Mouse (Mus musculus): ENCODE data around the gene Mtrf1. TPM values are rescaled to one million over a fixed set of nuclear protein-coding genes. Genes with fewer than 3 reads are reported as not detected.
"Not testable (repeated sequence)": the region's sequence is repeated elsewhere in the genome, so short reads cannot be mapped to it uniquely, and the experiment has no call there.

The Mtrf1 gene
- polyA plus RNA-seq, 1 experiment from 2014 or later: 12.8 TPM

DNA sequence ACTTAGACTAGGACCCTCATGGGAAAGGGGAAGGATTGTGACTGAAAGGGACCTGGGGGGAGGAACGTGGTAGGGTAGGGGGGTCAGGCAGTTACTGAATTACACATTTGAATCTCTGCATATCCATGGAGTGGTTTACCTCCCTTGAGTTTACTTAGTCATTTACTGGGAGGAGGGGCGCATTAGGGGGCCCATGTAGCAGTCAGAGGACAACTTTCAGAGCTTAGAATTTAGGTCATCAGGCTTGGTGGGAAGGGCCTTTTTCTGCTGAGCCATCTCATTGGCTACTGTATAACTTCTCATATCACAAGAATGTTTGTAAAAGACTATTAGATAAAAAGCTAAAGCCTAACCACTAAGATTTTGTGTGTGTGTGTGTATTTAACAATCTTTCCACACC is 13.1 kb downstream of the Mtrf1 start:
- no peak for ATAC-seq (ENCODE audit: low FRiP score)
- Histone ChIP-seq H3K27ac (replicated peaks) (no peak overlapping the region), H3K27me3 (replicated peaks) (no peaks in the 10 kb centered on the region), H3K4me3 (replicated peaks) (no peak overlapping the region), H3K4me2 (no peak overlapping the region), H3K36me3 (peaks cover 27% of the 10 kb centered on the region), H3K9ac (replicated peaks) (no peak overlapping the region), H3K4me1 (no peaks in the 10 kb centered on the region), H3K9me3 (replicated peaks) (no peaks in the 10 kb centered on the region)
- WGBS: 78% methylated on average over 2 of the region's 2 CpGs

DNA sequence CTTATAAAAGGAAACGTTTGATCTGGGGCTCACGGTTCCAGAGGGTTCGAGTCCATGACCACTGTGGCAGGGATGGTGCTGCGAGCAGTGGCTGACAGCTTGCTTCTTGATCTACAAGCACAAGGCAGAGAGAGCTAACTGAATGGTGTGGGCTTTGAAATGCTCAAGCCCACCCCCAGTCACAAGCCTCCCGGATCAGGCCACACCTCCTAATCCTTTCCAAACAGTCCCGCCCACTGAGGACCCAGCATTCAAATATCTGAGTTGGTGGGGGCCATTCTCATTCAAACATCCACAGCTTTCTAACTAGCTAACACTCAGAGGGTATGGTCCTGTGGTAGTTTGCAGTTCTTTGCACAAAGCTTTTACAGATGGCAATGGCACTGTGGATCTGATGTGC is 15.5 kb downstream of the Mtrf1 start:
- no peaks in the 10 kb centered on the region for H3K9me3 ChIP-seq (replicated peaks)
- no peaks in the 10 kb centered on the region for H3K4me1 ChIP-seq
- no peak overlapping the region for H3K4me2 ChIP-seq
- 88% methylated on average over 6 of the region's 6 CpGs for WGBS
- H3K27me3 ChIP-seq (replicated peaks): no peaks in the 10 kb centered on the region
- H3K9ac ChIP-seq (replicated peaks): no peak overlapping the region
- peaks cover 33% of the 10 kb centered on the region for H3K36me3 ChIP-seq
- no peak for ATAC-seq (ENCODE audit: low FRiP score)
- no peak overlapping the region for H3K4me3 ChIP-seq (replicated peaks)
- no peak overlapping the region for H3K27ac ChIP-seq (replicated peaks)

DNA sequence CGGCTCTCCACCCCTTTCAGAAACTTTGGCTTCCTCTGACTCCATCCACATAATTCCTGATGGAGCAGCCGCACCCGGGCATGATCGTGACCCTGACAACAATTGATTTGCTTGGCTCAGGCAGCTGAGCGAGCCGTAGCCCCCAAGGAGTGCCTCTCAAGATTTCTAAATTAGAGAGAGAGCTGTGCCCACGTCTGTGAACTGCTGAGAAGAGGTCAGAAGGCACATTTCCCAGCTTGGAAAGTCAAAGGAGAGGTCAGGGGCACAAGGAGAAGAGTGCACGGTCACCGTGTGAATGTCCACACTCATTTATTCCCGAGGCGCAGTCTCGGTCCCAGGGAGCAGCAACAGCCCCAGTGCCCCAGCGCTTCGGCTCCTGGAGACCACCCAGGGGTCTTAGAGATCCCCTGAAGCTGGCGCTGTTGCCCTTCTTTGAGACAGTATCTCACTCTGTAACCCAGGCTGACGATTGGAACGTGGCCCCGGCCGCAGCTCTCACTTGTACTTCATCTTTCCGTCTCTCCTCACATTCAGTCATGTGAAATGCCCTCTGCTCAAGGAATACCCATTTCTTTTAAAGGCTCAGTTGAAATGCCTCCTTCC is 22.6 kb downstream of the Mtrf1 start:
- H3K27ac ChIP-seq (replicated peaks): no peak overlapping the region
- H3K4me1 ChIP-seq: 0 out of 2 replicates have a peak, but pooled peaks cover 4% of the 10 kb centered on the region
- H3K27me3 ChIP-seq (replicated peaks): no peaks in the 10 kb centered on the region
- peaks cover 27% of the 10 kb centered on the region for H3K36me3 ChIP-seq
- WGBS: 29% methylated on average over 20 of the region's 20 CpGs
- no peaks in the 10 kb centered on the region for H3K9me3 ChIP-seq (replicated peaks)
- no peak overlapping the region; the same call in 1 of the 2 replicates for H3K4me2 ChIP-seq
- no peak for ATAC-seq (ENCODE audit: low FRiP score)
- H3K9ac ChIP-seq (replicated peaks): no peak overlapping the region
- H3K4me3 ChIP-seq (replicated peaks): no peak overlapping the region

DNA sequence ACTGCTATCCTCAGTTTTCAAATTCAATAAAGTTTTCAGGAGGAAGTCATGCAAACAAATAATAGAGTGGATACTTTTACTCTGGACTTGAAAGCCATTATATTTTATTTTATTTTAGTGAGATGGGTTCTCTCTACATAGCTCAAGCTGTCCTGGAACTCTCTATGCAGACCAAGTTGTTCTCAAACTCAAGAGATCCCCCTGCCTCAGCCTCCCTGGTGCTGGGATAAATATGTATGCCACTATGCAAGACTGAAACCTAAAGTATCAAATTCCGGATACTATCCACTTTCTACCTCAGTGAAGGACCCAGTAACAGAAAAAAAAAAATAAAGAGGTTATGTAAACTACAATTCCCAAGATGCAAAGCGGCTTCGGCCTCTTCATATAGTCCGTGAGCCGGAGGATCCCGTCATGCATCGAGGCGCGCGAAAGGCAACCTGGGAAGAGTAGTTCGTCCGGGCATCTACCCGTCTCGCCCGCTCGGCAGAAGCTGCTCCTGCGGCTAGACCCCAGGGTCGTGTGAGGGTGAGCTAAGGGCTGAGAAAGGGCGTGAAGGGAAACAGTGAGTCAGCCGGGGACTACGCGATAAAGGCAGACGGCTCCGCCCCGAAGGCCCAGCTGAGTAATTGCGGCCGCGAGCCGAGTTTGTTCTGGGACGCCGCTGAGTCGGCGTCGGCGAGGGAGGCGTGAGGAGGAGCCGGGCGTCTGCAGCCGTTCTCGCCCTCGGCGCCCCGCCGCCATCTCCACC is 28.6 kb downstream of the Mtrf1 start, which contains the start of gene Kbtbd7:
TSS of gene Kbtbd7 (plus strand) at position 533 of the 751 bp plus-strand sequence.
- WGBS: under 1% methylated on average over 43 of the region's 44 CpGs
- Histone ChIP-seq H3K9ac (replicated peaks) (peak within 1 kb of the TSS; percentile 61), H3K4me2 (peak within 1 kb of the TSS; percentile 57), H3K9me3 (replicated peaks) (no peaks in the 10 kb centered on the region), H3K4me1 (peaks cover 13% of the 10 kb centered on the region; the same call in 1 of the 2 replicates), H3K36me3 (peaks cover 12% of the 10 kb centered on the region), H3K27ac (replicated peaks) (peak within 1 kb of the TSS; percentile 90), H3K27me3 (replicated peaks) (no peaks in the 10 kb centered on the region), H3K4me3 (replicated peaks) (peak within 1 kb of the TSS; percentile 62)
- peak; percentile 99 for ATAC-seq (ENCODE audit: low FRiP score)

DNA sequence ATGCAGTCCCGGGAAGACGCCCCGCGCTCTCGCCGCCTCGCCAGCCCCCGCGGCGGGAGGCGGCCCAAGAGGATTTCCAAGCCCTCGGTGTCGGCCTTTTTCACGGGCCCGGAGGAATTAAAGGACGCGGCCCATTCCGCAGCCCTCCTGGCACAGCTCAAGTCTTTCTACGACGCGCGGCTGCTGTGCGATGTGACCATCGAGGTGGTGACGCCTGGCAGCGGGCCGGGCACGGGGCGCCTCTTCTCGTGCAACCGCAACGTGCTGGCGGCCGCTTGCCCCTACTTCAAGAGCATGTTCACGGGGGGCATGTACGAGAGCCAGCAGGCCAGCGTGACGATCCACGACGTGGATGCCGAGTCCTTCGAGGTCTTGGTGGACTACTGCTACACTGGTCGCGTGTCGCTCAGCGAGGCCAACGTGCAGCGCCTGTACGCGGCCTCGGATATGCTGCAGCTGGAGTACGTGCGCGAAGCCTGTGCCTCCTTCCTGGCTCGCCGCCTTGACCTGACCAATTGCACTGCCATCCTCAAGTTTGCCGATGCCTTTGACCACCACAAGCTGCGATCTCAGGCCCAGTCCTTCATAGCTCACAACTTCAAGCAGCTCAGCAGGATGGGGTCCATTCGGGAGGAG is 29.3 kb downstream of the Mtrf1 start:
- Histone ChIP-seq H3K4me3 (replicated peaks) (peak overlapping the region; percentile 62), H3K27ac (replicated peaks) (peak overlapping the region; percentile 90), H3K36me3 (peaks cover 12% of the 10 kb centered on the region), H3K4me1 (peaks cover 13% of the 10 kb centered on the region; the same call in 1 of the 2 replicates), H3K4me2 (peak overlapping the region; percentile 57), H3K9ac (replicated peaks) (peak overlapping the region; percentile 61)
- H3K9me3 ChIP-seq (replicated peaks); H3K27me3 ChIP-seq (replicated peaks): not testable (repeated sequence)
- 56% methylated on average over 12 of the region's 59 CpGs for WGBS
- peak; percentile 63 for ATAC-seq (ENCODE audit: low FRiP score)

DNA sequence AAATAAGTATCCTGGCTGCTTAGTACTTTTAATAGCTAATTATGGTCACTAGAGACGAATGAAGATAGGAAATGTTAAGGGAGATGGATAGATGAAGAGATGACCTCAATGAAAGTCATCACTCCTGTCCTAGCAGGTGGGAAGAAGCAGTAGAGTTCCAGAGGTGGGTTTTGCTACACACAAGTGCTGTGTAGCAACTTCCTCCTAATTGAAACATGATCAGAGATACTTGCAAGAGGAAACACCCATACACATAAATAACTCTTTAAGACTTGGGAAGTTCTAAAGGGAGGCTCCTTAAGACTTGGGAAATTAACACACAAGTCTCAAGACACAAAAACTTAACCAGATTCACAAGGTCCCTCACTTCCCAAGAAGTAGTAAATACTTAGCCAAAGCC is 36.5 kb downstream of the Mtrf1 start:
- no peak overlapping the region for H3K4me2 ChIP-seq
- H3K27ac ChIP-seq (replicated peaks): no peak overlapping the region
- no peaks in the 10 kb centered on the region for H3K36me3 ChIP-seq
- WGBS: 89% methylated on average over 1 of the region's 1 CpGs
- H3K9ac ChIP-seq (replicated peaks): no peak overlapping the region
- H3K4me3 ChIP-seq (replicated peaks): no peak overlapping the region
- no peak for ATAC-seq (ENCODE audit: low FRiP score)
- no peaks in the 10 kb centered on the region for H3K27me3 ChIP-seq (replicated peaks)
- H3K9me3 ChIP-seq (replicated peaks): no peaks in the 10 kb centered on the region
- no peaks in the 10 kb centered on the region for H3K4me1 ChIP-seq

DNA sequence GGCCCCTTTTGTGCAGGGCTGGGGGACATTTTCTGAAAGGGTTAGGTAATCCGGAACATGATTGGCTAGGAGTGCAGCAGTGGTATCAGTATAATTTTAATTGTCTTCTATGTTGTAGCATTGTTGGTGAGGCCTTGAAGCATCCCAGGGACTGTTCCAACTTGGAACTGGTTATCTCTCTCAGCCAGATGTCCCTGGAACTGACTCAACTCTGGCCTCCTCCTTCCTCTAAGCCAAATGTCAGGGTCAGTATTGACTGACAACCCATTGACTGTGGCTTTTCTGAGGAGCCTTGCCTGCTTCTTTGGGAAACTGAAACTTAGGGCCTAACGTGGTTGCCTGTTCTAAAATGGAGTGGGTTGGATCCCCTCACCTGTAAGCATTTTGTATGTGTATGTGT is 43.1 kb downstream of the Mtrf1 start:
- ATAC-seq (ENCODE audit: low FRiP score): no peak
- no peak overlapping the region for H3K9ac ChIP-seq (replicated peaks)
- WGBS: 89% methylated on average over 2 of the region's 2 CpGs

DNA sequence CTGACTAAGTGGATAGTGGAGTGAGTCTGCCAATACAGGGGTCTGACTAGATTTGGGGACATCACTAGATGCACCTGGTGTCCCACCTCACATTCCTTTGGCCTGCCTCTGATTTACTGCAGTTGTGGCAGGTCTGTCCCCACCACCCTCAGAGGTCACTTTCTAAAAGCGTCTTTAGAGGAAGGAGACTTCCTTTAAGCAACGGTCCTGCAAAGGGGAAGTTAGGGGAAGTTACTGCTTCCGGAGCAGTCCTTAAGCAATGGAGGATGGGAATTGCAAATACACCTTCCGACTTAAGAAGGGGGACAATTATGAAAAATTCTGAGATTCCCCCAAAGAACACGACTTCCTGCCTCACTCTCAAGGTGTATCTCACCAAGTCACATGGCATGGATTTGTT is 43.9 kb downstream of the Mtrf1 start:
- no peak for ATAC-seq (ENCODE audit: low FRiP score)
- H3K4me1 ChIP-seq: peaks cover 12% of the 10 kb centered on the region
- WGBS: 81% methylated on average over 5 of the region's 5 CpGs

More for the DNA sequence above, 43.1 kb downstream of the Mtrf1 start:
- H3K4me2 ChIP-seq: no peak overlapping the region
- no peaks in the 10 kb centered on the region for H3K36me3 ChIP-seq
- no peak overlapping the region for H3K27ac ChIP-seq (replicated peaks)
- peaks cover 8% of the 10 kb centered on the region for H3K4me1 ChIP-seq
- no peaks in the 10 kb centered on the region for H3K9me3 ChIP-seq (replicated peaks)
- H3K4me3 ChIP-seq (replicated peaks): no peak overlapping the region
- no peaks in the 10 kb centered on the region for H3K27me3 ChIP-seq (replicated peaks)

DNA sequence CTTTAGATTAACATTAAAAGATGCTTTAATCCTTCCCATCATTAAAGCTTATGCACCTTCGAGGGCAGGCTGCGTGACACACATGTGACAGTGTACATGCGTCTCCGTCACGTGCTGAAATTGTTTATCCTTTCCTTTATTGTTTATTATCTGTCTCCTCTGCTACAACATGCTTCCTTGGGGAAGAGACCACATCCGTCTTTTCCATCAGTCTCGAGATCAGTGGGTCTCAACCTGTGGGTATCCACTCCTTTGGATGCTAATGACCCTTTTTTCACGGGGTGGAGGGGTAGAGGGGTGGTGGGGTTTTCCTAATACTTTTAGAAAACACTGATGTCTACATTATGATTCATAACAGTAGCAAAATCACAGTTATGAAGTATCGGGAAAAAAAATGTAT is 47.0 kb downstream of the Mtrf1 start:
- H3K4me2 ChIP-seq: peak overlapping the region; percentile 53
- peak overlapping the region; percentile 26; the same call in 1 of the 2 replicates for H3K4me3 ChIP-seq (replicated peaks)

More for the DNA sequence above, 43.9 kb downstream of the Mtrf1 start:
- Histone ChIP-seq H3K9me3 (replicated peaks) (no peaks in the 10 kb centered on the region), H3K9ac (replicated peaks) (no peak overlapping the region), H3K4me3 (replicated peaks) (no peak overlapping the region), H3K27ac (replicated peaks) (no peak overlapping the region), H3K36me3 (no peaks in the 10 kb centered on the region), H3K27me3 (replicated peaks) (no peaks in the 10 kb centered on the region), H3K4me2 (no peak overlapping the region)

DNA sequence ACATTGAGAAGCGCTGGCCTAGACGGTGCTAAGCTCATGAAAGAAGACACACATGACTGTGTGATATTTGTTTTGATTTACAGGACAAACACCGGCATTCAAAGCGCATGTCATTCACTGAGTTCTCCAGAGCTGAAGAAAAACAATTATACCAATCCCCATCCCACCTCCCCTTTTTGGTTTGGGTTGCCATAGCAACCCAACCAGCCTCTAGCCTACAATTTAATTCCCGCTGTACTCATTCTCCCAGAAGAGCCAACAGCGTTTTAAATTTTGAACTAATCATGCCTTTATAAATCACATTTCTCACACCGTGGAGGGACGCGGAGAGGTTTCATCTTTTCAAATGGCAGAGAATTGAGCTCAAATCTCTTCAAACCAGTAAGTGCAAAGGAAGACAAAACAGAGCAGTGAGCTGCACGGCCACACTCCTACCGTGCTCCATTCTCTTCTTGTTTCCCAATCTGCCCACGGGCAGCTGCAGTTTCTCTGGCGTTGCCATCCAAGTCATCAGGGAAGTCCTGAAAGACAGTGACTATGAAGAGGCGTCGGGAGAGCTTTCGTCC is 47.6 kb downstream of the Mtrf1 start:
- H3K27ac ChIP-seq (replicated peaks): peak overlapping the region; percentile 80
- H3K36me3 ChIP-seq: no peaks in the 10 kb centered on the region
- H3K9me3 ChIP-seq (replicated peaks): no peaks in the 10 kb centered on the region
- peak overlapping the region; percentile 26 for H3K4me3 ChIP-seq (replicated peaks)
- peaks cover 12% of the 10 kb centered on the region for H3K4me1 ChIP-seq
- peak overlapping the region; percentile 53 for H3K4me2 ChIP-seq
- WGBS: 19% methylated on average over 16 of the region's 16 CpGs
- H3K9ac ChIP-seq (replicated peaks): no peak overlapping the region
- ATAC-seq (ENCODE audit: low FRiP score): peak; percentile 77
- no peaks in the 10 kb centered on the region for H3K27me3 ChIP-seq (replicated peaks)

More for the DNA sequence above, 47.0 kb downstream of the Mtrf1 start:
- Histone ChIP-seq H3K9me3 (replicated peaks) (no peaks in the 10 kb centered on the region), H3K4me1 (peaks cover 12% of the 10 kb centered on the region), H3K27ac (replicated peaks) (peak overlapping the region; percentile 80), H3K9ac (replicated peaks) (no peak overlapping the region), H3K27me3 (replicated peaks) (no peaks in the 10 kb centered on the region), H3K36me3 (no peaks in the 10 kb centered on the region)
- 64% methylated on average over 9 of the region's 9 CpGs for WGBS
- peak; percentile 5 for ATAC-seq (ENCODE audit: low FRiP score)

DNA sequence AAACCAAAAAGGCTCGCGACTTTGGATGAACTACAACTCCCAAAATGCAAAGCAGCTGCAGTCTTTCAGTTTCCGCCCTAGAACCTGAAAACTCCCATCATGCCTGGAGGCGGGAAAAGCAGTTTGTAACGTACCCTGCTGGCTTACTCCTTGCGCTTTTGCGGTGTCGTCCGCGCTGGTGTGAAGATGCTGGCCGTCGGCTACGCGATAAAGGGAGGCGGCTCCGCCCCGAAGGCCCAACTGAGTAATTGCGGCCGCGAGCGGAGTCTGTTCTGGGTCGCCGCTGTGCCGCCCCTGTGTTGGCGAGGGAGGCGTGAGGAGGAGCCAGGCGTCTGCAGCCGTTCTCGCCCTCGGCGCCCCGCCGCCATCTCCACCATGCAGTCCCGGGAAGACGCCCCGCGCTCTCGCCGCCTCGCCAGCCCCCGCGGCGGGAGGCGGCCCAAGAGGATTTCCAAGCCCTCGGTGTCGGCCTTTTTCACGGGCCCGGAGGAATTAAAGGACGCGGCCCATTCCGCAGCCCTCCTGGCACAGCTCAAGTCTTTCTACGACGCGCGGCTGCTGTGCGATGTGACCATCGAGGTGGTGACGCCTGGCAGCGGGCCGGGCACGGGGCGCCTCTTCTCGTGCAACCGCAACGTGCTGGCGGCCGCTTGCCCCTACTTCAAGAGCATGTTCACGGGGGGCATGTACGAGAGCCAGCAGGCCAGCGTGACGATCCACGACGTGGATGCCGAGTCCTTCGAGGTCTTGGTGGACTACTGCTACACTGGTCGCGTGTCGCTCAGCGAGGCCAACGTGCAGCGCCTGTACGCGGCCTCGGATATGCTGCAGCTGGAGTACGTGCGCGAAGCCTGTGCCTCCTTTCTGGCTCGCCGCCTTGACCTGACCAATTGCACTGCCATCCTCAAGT is 54.4 kb downstream of the Mtrf1 start, which contains the start of gene Kbtbd6:
TSS of gene Kbtbd6 (plus strand) at position 155 of the 910 bp plus-strand sequence.
- H3K4me2 ChIP-seq: peak within 1 kb of the TSS; percentile 77
- not testable (repeated sequence) for H3K27ac ChIP-seq (replicated peaks); H3K9me3 ChIP-seq (replicated peaks); H3K4me1 ChIP-seq; H3K27me3 ChIP-seq (replicated peaks); H3K36me3 ChIP-seq
- peak within 1 kb of the TSS; percentile 58 for H3K4me3 ChIP-seq (replicated peaks)
- H3K9ac ChIP-seq (replicated peaks): peak within 1 kb of the TSS; percentile 44
- WGBS: 12% methylated on average over 38 of the region's 89 CpGs
- ATAC-seq (ENCODE audit: low FRiP score): peak; percentile 92
